Mouse (Mus musculus): ENCODE data around the gene Ruvbl2.
"Not testable (repeated sequence)": the region's sequence is repeated elsewhere in the genome, so short reads cannot be mapped to it uniquely, and the experiment has no call there.

Gene Ruvbl2

GRCm38 (mm10) chr7:45396337-45396775 is 41.5 kb downstream of the Ruvbl2 start:
- DNase-seq = not testable (repeated sequence)

DNA sequence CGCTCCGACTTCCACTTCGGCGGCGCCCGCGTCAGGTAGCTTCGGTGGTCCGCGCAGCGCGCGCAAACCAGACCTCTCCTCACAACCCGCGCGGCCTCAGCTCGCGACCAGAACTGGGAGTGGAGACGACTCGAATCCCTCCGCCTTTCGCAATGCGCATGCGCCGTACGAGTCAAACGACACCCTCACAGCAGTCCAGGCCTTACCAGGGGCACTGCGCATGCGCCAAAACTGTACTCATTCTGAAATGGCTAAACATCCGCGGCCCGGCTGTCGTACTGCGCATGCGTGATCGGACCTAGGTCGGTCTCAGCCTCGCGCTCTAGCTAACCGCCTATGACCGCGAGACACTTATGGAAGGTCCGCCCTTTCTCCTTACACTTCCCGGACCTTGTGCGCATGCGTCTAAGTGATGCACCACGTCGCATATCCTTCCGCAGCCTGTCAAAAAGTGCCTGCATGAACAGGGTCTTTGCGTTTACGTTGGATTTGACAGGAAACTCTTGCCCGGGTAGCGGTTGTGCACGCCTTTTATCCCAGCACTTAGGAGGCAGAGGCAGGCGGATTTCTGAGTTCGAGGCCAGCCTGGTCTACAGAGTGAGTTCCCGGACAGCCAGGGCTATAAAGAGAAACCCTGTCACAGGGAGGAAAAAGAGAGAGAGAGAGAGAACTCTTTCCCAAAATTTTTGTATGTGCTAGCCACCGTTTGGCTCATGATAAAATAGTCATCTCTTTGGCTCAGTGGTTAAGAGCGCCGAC is 42.1 kb downstream of the Ruvbl2 start, which contains the start of gene Snrnp70:
Snrnp70 (minus strand) TSS at position 165 of the 759 bp plus-strand sequence.
- peak; percentile 100 for DNase-seq

- no peak for DNase-seq
These were observed 42.8 kb downstream of the Ruvbl2 start for GRCm38 (mm10) chr7:45395129-45395541.

GRCm38 (mm10) chr7:45386077-45386476 is 51.8 kb downstream of the Ruvbl2 start:
- no peak for DNase-seq

- DNase-seq = no peak
These were observed 61.8 kb downstream of the Ruvbl2 start for GRCm38 (mm10) chr7:45376057-45376456.

DNA sequence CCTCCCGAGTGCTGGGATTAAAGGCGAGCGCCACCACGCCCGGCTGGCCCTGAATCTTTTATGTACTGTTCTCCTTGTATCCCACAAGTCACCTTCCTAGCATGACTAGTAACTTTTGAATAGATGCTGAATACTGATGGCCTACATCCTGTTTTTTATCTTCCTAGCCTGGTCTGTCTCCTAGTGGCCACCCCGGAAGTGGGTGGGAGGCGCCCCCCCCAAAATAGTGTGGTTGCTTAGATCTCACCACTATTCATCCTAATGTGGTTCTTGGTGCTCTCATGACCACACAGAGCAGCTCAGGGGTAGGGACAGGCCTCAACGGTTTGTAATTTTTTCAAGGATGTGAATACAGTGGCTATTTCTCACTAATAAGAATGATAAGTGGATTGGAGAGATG is 63.3 kb downstream of the Ruvbl2 start:
- no peak for DNase-seq

- DNase-seq = no peak
These were observed 65.5 kb downstream of the Ruvbl2 start for GRCm38 (mm10) chr7:45372371-45372770.

All from cerebellum, postnatal 25 days (tissue).